Comparison of ENCODE assay signal across 17 mouse cellular contexts in the genomic region with DNA sequence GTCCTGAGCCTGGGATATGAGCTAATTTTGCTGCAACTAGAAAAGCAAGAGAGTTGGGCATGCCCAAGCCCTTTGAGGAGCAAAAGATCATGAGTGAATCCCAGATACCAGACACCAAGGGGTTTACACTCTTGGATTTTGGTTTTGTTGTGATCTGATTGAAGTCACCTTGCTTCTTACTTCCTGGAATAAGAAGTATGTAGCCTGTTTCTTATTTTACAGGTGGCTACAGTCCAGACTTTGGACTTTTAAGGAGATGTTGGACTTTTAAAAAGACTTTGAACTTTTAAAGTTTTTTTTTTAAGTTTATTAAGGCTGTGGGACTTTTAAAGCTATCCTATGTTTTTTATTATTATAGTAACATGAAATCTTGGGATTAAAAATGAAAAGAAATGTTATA.
"Had no signal": no experiment of that assay in that cellular context is flagged by ENCODE, and none has a peak within 500 bp of the region (broad histone marks: within the 10 kb centered on the region; RNA-seq: fewer than 3 reads in every experiment).

No protein-coding gene starts in this region.

- ATAC-seq: lung, postnatal 0 days; midbrain, embryonic 13.5 days; midbrain, embryonic 15.5 days had no signal

- H3K4me2 ChIP-seq: lung, embryonic 15.5 days; midbrain, embryonic 11.5 days; midbrain, embryonic 13.5 days; midbrain, embryonic 15.5 days; neural tube, embryonic 12.5 days; stomach, embryonic 15.5 days had no signal

- DNase-seq: lung, adult 2 months; lung, postnatal 14 days; lung, postnatal 36 days; right cerebral cortex, postnatal 14 days; thymus, adult 2 months; thymus, postnatal 25 days; thymus, postnatal 4 days had no signal

- H3K27ac ChIP-seq: lung, embryonic 15.5 days; macrophage; midbrain, embryonic 13.5 days; midbrain, embryonic 15.5 days; neural tube, embryonic 12.5 days; stomach, embryonic 15.5 days; stomach, postnatal 0 days had no signal

- H3K4me1 ChIP-seq: lung, embryonic 15.5 days; megakaryocyte, embryonic 14.5 days; midbrain, embryonic 13.5 days; midbrain, embryonic 15.5 days; neural tube, embryonic 12.5 days; stomach, embryonic 15.5 days had no signal

- H3K9ac ChIP-seq: lung, embryonic 15.5 days; midbrain, embryonic 13.5 days; midbrain, embryonic 15.5 days; neural tube, embryonic 12.5 days; stomach, embryonic 15.5 days had no signal

- H3K36me3 ChIP-seq: lung, embryonic 15.5 days; midbrain, embryonic 13.5 days; midbrain, embryonic 15.5 days; neural tube, embryonic 12.5 days; stomach, embryonic 15.5 days had no signal

- H3K4me3 ChIP-seq: lung, embryonic 15.5 days; megakaryocyte, embryonic 14.5 days; midbrain, embryonic 13.5 days; midbrain, embryonic 15.5 days; neural tube, embryonic 12.5 days; stomach, embryonic 15.5 days had no signal

- H3K9me3 ChIP-seq: lung, embryonic 15.5 days; midbrain, embryonic 13.5 days; midbrain, embryonic 15.5 days; stomach, embryonic 15.5 days had no signal

- H3K27me3 ChIP-seq: lung, embryonic 15.5 days; megakaryocyte, embryonic 14.5 days; midbrain, embryonic 13.5 days; midbrain, embryonic 15.5 days; neural tube, embryonic 12.5 days; stomach, embryonic 15.5 days had no signal
